Mouse (Mus musculus): ENCODE measurements around the gene Hsp90ab1.

- TF ChIP-seq EP300 (optimal IDR thresholded peaks at IDR 0.05) (no peak), CTCF (IDR thresholded peaks at IDR 0.05; ENCODE audit: low read depth) (no peak)
Observed at GRCm38 (mm10) chr17:45554420-45554819, 18.7 kb downstream of the Hsp90ab1 start.
